Mouse (Mus musculus) C2C12 (cell line): ENCODE results near the gene Eepd1.

Experiments used
- CEBPB ChIP-seq: IDR thresholded peaks from one replicate; pipeline ENCODE4 v1.6.1; 2011; ENCODE audit warnings: low read depth, mild to moderate bottlenecking, control low read depth, moderate library complexity
- CTCF ChIP-seq: IDR thresholded peaks from one replicate; pipeline ENCODE4 v1.5.1; 2011; ENCODE audit not compliant: control insufficient read depth, insufficient read depth, insufficient read length
- FOSL1 ChIP-seq: IDR thresholded peaks from one replicate; pipeline ENCODE4 v1.8.0; 2011; ENCODE audit warnings: mild to moderate bottlenecking, low read length; ENCODE audit not compliant: poor library complexity, insufficient read depth, severe bottlenecking
- MAX ChIP-seq: IDR thresholded peaks from one replicate; pipeline ENCODE4 v1.6.1; 2011; ENCODE audit warnings: mild to moderate bottlenecking, control low read depth
- MYOD1 ChIP-seq: IDR thresholded peaks from one replicate; pipeline ENCODE4 v1.6.1; 2011; ENCODE audit warnings: low read depth; ENCODE audit not compliant: control insufficient read depth, insufficient read length
- MYOG ChIP-seq: IDR thresholded peaks from one replicate; pipeline ENCODE4 v1.6.1; 2011; ENCODE audit not compliant: control insufficient read depth, insufficient read length; ENCODE audit errors: extremely low read depth
- USF1 ChIP-seq: IDR thresholded peaks from one replicate; pipeline ENCODE4 v1.6.1; 2011; ENCODE audit warnings: low read depth, mild to moderate bottlenecking, control low read depth, moderate library complexity

GRCm38 (mm10) chr9:25489221-25489960 is 8.0 kb downstream of the Eepd1 start:
- TF ChIP-seq CTCF (no peak), FOSL1 (no peak), MYOG (no peak), MYOD1 (no peak), MAX (no peak), CEBPB (no peak), USF1 (no peak)
